Mouse (Mus musculus) ES-E14 (cell line): ENCODE measurements around the gene Tmem130. TPM values are rescaled to one million over a fixed set of nuclear protein-coding genes. Genes with fewer than 3 reads are reported as not detected.
A peak's percentile ranks its signal among the peaks of the same experiment; 100 is the strongest.

ENCODE experiments used
- DNase-seq: peaks from one replicate; pipeline ENCODE4 v3.0.0-alpha.2; 2013; ENCODE audit warnings: low read depth, low spot score
- H3K27ac ChIP-seq: 2 replicates; pipeline ENCODE4 v1.5.1; 2012; ENCODE audit warnings: low read depth, mild to moderate bottlenecking, low read length, moderate library complexity, mixed read lengths; ENCODE audit not compliant: poor library complexity, insufficient read depth, severe bottlenecking
- H3K36me3 ChIP-seq: 2 replicates; pipeline ENCODE4 v1.6.1; 2012; ENCODE audit warnings: mild to moderate bottlenecking, low read length, moderate library complexity, mixed read lengths; ENCODE audit not compliant: control insufficient read depth, poor library complexity, insufficient read depth, severe bottlenecking
- H3K4me1 ChIP-seq, 2 experiments: fragments of 150-350 bp in 1 of 2; sonication (generic) in 1 of 2; 2 replicates each; pipeline ENCODE4 v1.6.1; 2012; ENCODE audit warnings: low read length in 2 of 2, mild to moderate bottlenecking in 1 of 2, mixed read lengths in 1 of 2; ENCODE audit not compliant: control insufficient read depth in 2 of 2, insufficient read depth in 2 of 2, poor library complexity in 1 of 2
- H3K4me3 ChIP-seq, 2 experiments: fragments of 150-350 bp in 1 of 2; sonication (generic) in 1 of 2; 2 replicates each; pipeline ENCODE4 v1.5.1; 2012; ENCODE audit warnings: low read length in 2 of 2, low read depth in 1 of 2, mild to moderate bottlenecking in 1 of 2, mixed read lengths in 1 of 2; ENCODE audit not compliant: insufficient read depth in 1 of 2, poor library complexity in 1 of 2, severe bottlenecking in 1 of 2
- H3K9ac ChIP-seq: 2 replicates; pipeline ENCODE4 v1.6.1; 2012; ENCODE audit warnings: low read depth, mild to moderate bottlenecking, low read length, mixed read lengths; ENCODE audit not compliant: poor library complexity, insufficient read depth, severe bottlenecking
- H3K9me3 ChIP-seq: fragments of 150-350 bp; sonication (generic); 2 replicates; pipeline ENCODE4 v1.6.1; 2012; ENCODE audit warnings: low read depth, mild to moderate bottlenecking, low read length; ENCODE audit not compliant: control insufficient read depth, insufficient read depth
- CHD2 ChIP-seq: IDR thresholded peaks from 2 replicates; pipeline ENCODE4 v1.6.1; 2014; ENCODE audit warnings: mild to moderate bottlenecking, low read depth, low read length, inconsistent platforms
- HCFC1 ChIP-seq: IDR thresholded peaks from 2 replicates; pipeline ENCODE4 v1.6.1; 2012; ENCODE audit warnings: low read length, inconsistent platforms, borderline replicate concordance; ENCODE audit not compliant: insufficient read depth
- MAFK ChIP-seq: IDR thresholded peaks from 2 replicates; pipeline ENCODE4 v1.6.1; 2014; ENCODE audit warnings: mild to moderate bottlenecking, low read depth, low read length, inconsistent platforms; ENCODE audit not compliant: insufficient read depth
- ZC3H11A ChIP-seq: IDR thresholded peaks from 2 replicates; pipeline ENCODE4 v1.6.1; 2012; ENCODE audit warnings: low read depth, mild to moderate bottlenecking, inconsistent platforms, low read length, borderline replicate concordance
- ZNF384 ChIP-seq: IDR thresholded peaks from 2 replicates; pipeline ENCODE4 v1.6.1; 2012; ENCODE audit warnings: low read depth, low read length, inconsistent platforms
- in situ Hi-C, 2 experiments: fragments of 600-800 bp; cut with MboI; formaldehyde crosslinking; loops; one replicate each; pipeline ENCODE4 v1.15.1; 2025; ENCODE audit warnings: low sequenced_read_pairs in 2 of 2, inconsistent platforms in 1 of 2; ENCODE audit not compliant: unreplicated experiment in 2 of 2
- total RNA-seq: library from RNA; depleted of rRNA; stranded (reverse); fragments of 300-350 nt; gene quantifications from 2 replicates; pipeline ENCODE4 v1.2.3, GENCODE M21; 2012

Gene Tmem130
- total RNA-seq, 1 experiment, result 1.4 TPM

DNA sequence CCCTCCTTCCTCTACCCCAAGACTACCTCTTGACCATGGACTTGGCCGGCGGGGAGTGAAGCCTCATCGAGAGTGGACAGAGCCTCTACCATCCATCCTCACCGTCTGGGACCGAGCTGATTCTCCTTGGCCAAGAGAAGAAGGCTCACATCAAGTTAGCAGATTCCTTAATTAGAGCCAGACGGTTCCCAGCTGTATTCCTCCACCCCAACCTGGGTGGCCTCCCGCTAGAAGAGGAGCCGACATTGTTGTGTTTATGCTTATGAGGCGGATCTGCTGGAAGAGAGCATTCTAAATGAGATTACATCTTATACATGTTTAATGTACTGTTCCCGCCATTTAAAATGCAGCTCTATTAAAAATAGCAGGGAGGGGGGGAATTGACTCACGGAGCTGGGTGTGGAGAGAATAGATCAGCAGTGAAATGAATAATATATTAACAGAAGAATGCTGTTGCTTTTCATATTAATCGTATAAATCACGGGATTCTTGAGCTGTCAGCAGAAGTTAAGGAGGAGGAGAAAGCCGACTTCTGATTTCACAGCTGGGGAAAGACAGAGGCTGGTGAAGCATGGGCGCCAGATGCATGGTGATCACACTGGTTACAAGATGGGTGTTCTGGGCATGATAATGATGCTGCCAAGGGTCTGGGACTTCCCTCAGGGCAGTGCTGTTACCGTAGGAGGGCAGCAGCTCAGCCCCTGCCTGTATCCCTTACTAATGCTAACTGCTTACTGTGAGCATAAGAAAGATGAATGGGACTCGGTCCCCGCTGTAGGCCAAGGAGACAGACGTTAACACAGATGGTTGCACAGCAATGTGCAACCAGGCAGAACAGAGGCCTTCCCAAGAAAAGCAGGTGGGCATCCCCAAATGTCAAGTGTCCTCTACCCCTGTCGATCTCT, 57.9 kb downstream of the Tmem130 start:
- Histone ChIP-seq H3K9me3 (no peaks in the 10 kb centered on the region), H3K27ac (no peak overlapping the region; the same call in 1 of the 2 replicates), H3K36me3 (no peaks in the 10 kb centered on the region), H3K4me3 (no peak overlapping the region), H3K9ac (no peak overlapping the region), H3K4me1 (no peaks in the 10 kb centered on the region)
- TF ChIP-seq ZC3H11A, result no peak
- no peak for TF ChIP-seq CHD2
- TF ChIP-seq MAFK, result no peak
- TF ChIP-seq HCFC1, result no peak
- TF ChIP-seq ZNF384, result no peak
- in situ Hi-C loops, result no loop called here
- no peak for DNase-seq

GRCm38 (mm10) chr5:144695289-144696060, 66.1 kb downstream of the Tmem130 start:
- Histone ChIP-seq H3K9me3 (no peaks in the 10 kb centered on the region), H3K9ac (no peak overlapping the region), H3K27ac (no peak overlapping the region), H3K36me3 (no peaks in the 10 kb centered on the region), H3K4me3 (no peak overlapping the region), H3K4me1 (no peaks in the 10 kb centered on the region; a peak in 1 of 4 replicates)
- TF ChIP-seq CHD2 (no peak), MAFK (no peak), ZNF384 (no peak), HCFC1 (no peak), ZC3H11A (no peak)
- no peak for DNase-seq
- in situ Hi-C loops, result no loop called here

DNA sequence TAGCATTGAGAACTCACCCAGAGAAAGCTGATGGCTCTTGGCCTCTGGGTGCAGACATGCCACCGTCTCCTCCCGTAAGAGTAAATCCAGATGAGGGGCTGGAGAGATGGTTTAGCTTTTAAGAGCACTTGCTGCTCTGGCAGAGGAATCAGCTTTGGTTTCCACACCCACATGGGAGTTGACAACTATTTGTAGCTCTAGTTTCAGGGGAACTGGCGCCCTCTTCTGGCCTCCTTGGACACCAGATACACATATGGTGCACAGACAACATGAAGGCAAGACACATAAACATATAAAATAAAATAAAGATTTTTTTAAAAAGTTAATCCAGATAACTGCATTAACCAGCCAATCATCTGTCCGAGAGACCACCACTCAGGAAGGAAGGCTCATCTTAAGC, 67.5 kb downstream of the Tmem130 start:
- TF ChIP-seq ZC3H11A, result peak; percentile 58; the same call in 1 of the 2 replicates
- TF ChIP-seq ZNF384, result no peak
- H3K9ac ChIP-seq, result no peak overlapping the region
- no peaks in the 10 kb centered on the region for H3K9me3 ChIP-seq
- H3K4me3 ChIP-seq, result no peak overlapping the region
- H3K4me1 ChIP-seq, result peaks cover 2 to 6% of the 10 kb centered on the region in 2 experiments; a peak in 3 of 4 replicates
- no peak overlapping the region for H3K27ac ChIP-seq
- in situ Hi-C loops, result no loop called here
- peak; percentile 75 for DNase-seq
- H3K36me3 ChIP-seq, result no peaks in the 10 kb centered on the region

DNA sequence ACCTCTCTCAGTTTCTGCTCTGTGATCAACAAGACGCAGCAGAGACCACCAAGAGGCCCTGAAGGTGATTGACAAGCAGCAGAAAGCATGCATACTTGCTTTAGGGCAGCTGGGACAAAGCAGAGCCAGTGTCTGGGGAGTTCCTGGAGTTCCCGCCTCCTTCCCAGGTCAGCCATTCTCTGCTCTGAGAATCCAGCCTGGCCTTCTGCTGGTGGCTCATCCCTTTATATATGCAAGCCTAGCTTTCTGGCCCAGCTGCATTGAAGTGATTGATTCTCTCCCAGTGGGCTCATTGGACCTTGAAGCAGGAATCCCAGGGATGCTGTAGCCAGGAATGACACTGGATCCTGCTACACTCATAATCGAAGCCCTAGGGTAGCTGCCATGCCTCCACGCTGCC, 70.2 kb downstream of the Tmem130 start:
- in situ Hi-C loops, result no loop called here

More for the DNA sequence above, 70.2 kb downstream of the Tmem130 start:
- no peak for DNase-seq
- no peak overlapping the region for H3K27ac ChIP-seq
- H3K4me1 ChIP-seq, result peaks cover 2 to 12% of the 10 kb centered on the region in 2 experiments; a peak in 3 of 4 replicates
- TF ChIP-seq MAFK (no peak), CHD2 (no peak), ZC3H11A (no peak), HCFC1 (no peak), ZNF384 (no peak)
- no peak overlapping the region for H3K4me3 ChIP-seq
- H3K9ac ChIP-seq, result no peak overlapping the region
- no peaks in the 10 kb centered on the region for H3K36me3 ChIP-seq
- H3K9me3 ChIP-seq, result no peaks in the 10 kb centered on the region
